Mouse (Mus musculus) MN1 (cell line): ENCODE results near the gene Zdhhc16.
"Not testable (repeated sequence)": the region's sequence is repeated elsewhere in the genome, so short reads cannot be mapped to it uniquely, and the experiment has no call there.

Source experiments
- DNase-seq: peaks from one replicate; pipeline ENCODE4 v3.0.0-alpha.2; 2016; ENCODE audit warnings: low spot score

Gene Zdhhc16

GRCm38 (mm10) chr19:41913774-41914591, 19.3 kb upstream of the Zdhhc16 start:
- no peak for DNase-seq

- DNase-seq: not testable (repeated sequence)
These were observed 18.7 kb upstream of the Zdhhc16 start for GRCm38 (mm10) chr19:41914592-41914882.

- no peak for DNase-seq
These were observed 18.0 kb upstream of the Zdhhc16 start for GRCm38 (mm10) chr19:41915294-41915693.

GRCm38 (mm10) chr19:41916853-41917252, 16.4 kb upstream of the Zdhhc16 start:
- DNase-seq: no peak

- DNase-seq: no peak
These were observed 13.8 kb upstream of the Zdhhc16 start for GRCm38 (mm10) chr19:41919471-41919870.

GRCm38 (mm10) chr19:41920412-41921067, 12.7 kb upstream of the Zdhhc16 start:
- DNase-seq: no peak

- peak; percentile 50 for DNase-seq
These were observed 594 bp upstream of the Zdhhc16 start for GRCm38 (mm10) chr19:41932686-41933085.

- DNase-seq: peak; percentile 34
These were observed 844 bp downstream of the Zdhhc16 start for GRCm38 (mm10) chr19:41934124-41934523.

- DNase-seq: no peak
These were observed 2.6 kb downstream of the Zdhhc16 start for GRCm38 (mm10) chr19:41935921-41936320.

- no peak for DNase-seq
These were observed 5.3 kb downstream of the Zdhhc16 start for GRCm38 (mm10) chr19:41938539-41938938.

- no peak for DNase-seq
These were observed 10.6 kb downstream of the Zdhhc16 start for GRCm38 (mm10) chr19:41943841-41944240.

- DNase-seq: peak; percentile 29
These were observed 19.0 kb downstream of the Zdhhc16 start for GRCm38 (mm10) chr19:41952287-41952686.

GRCm38 (mm10) chr19:41953574-41953973, 20.3 kb downstream of the Zdhhc16 start:
- DNase-seq: no peak

- DNase-seq: no peak
These were observed 36.3 kb downstream of the Zdhhc16 start for GRCm38 (mm10) chr19:41969618-41970017.

- no peak for DNase-seq
These were observed 40.9 kb downstream of the Zdhhc16 start for GRCm38 (mm10) chr19:41973891-41974794.

- peak; percentile 58 for DNase-seq
These were observed 47.1 kb downstream of the Zdhhc16 start for GRCm38 (mm10) chr19:41980422-41980818.

- DNase-seq: peak; percentile 97
These were observed 47.7 kb downstream of the Zdhhc16 start, which contains the start of gene Mms19 for GRCm38 (mm10) chr19:41980819-41981594. Gene Mms19 (minus strand): TSS chr19:41981157.

- no peak for DNase-seq
These were observed 48.3 kb downstream of the Zdhhc16 start, which contains the start of gene Ubtd1 for GRCm38 (mm10) chr19:41981595-41981927. Gene Ubtd1 (plus strand): TSS chr19:41981763.

GRCm38 (mm10) chr19:41981931-41982790, 48.9 kb downstream of the Zdhhc16 start:
- DNase-seq: peak; percentile 28

- DNase-seq: no peak
These were observed 49.5 kb downstream of the Zdhhc16 start for GRCm38 (mm10) chr19:41982791-41983150.

GRCm38 (mm10) chr19:41985994-41986393, 52.7 kb downstream of the Zdhhc16 start:
- no peak for DNase-seq
